ENCODE assay signal across 23 mouse cellular contexts in the genomic region with DNA sequence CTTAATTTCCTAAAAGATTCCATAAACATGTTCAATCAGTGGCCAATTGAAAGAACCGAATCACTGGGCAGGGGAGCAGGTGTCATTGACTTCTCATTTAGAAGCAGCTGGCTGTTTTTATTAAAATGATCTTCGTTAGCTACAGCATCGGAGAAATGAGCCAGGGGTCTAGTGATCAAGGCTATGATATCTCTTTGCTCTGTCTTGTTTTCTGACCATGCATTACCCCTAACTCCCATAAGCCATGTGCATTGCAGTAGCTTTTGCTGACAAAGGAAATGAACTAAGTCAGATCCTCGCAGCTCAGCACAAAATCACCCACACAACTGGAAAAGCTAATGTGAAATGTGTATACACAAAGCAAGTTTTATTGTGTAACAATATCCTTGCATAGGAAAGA.
"Had no signal": no experiment of that assay in that cellular context is flagged by ENCODE, and none has a peak within 500 bp of the region (broad histone marks: within the 10 kb centered on the region; RNA-seq: fewer than 3 reads in every experiment).

No protein-coding gene starts in this region.

- H3K4me3 ChIP-seq: limb, embryonic 12.5 days; limb, embryonic 15.5 days; megakaryocyte, embryonic 14.5 days; neural tube, embryonic 12.5 days; neural tube, embryonic 15.5 days had no signal

- H3K27ac ChIP-seq: limb, embryonic 12.5 days; limb, embryonic 15.5 days; liver, embryonic 14.5 days; macrophage; neural tube, embryonic 12.5 days; neural tube, embryonic 15.5 days; stomach, postnatal 0 days had no signal

- H3K9me3 ChIP-seq: limb, embryonic 12.5 days; limb, embryonic 15.5 days; megakaryocyte, embryonic 14.5 days; neural tube, embryonic 12.5 days; neural tube, embryonic 15.5 days had no signal

- ATAC-seq: liver, postnatal 0 days; lung, postnatal 0 days had no signal

- H3K4me2 ChIP-seq: limb, embryonic 12.5 days; limb, embryonic 15.5 days; liver, embryonic 11.5 days; lung, embryonic 14.5 days; neural tube, embryonic 12.5 days; neural tube, embryonic 15.5 days had no signal

- DNase-seq: kidney, adult 18-20 months; kidney, adult 9 months; kidney, postnatal 14 days; kidney, postnatal 4 days; left cerebral cortex, postnatal 4 days; liver, postnatal 0 days; lung, embryonic 14.5 days; right cerebral cortex, adult 18-20 months; right cerebral cortex, postnatal 14 days; right cerebral cortex, postnatal 4 days; thymus, adult 2 months; thymus, postnatal 14 days; thymus, postnatal 4 days had no signal

- H3K27me3 ChIP-seq: limb, embryonic 12.5 days; limb, embryonic 15.5 days; megakaryocyte, embryonic 14.5 days; neural tube, embryonic 12.5 days; neural tube, embryonic 15.5 days had no signal

- H3K4me1 ChIP-seq: limb, embryonic 12.5 days; limb, embryonic 15.5 days; megakaryocyte, embryonic 14.5 days; neural tube, embryonic 12.5 days; neural tube, embryonic 15.5 days had no signal

- H3K9ac ChIP-seq: limb, embryonic 12.5 days; limb, embryonic 15.5 days; liver, embryonic 14.5 days; liver, postnatal 0 days; lung, embryonic 14.5 days; neural tube, embryonic 12.5 days; neural tube, embryonic 15.5 days had no signal

- H3K36me3 ChIP-seq: limb, embryonic 12.5 days; limb, embryonic 15.5 days; neural tube, embryonic 12.5 days; neural tube, embryonic 15.5 days had no signal
